Mouse (Mus musculus) cortical plate, adult 2 months (tissue): ENCODE measurements at regions not wholly inside any gene's neighbourhood (a gene's known extent, or its start where the extent isn't known, plus 50 kb on each side); places are given as distances from the start of the nearest gene placed in this dataset.

Source experiments
- CTCF ChIP-seq: fragments of 200-500 bp; IDR thresholded peaks from 2 replicates; pipeline ENCODE4 v1.5.1; 2011; ENCODE audit warnings: mild to moderate bottlenecking, control low read depth, low read length; ENCODE audit not compliant: insufficient read depth; ENCODE audit errors: extremely low read depth
- POLR2A ChIP-seq: fragments of 200-500 bp; IDR thresholded peaks from 2 replicates; pipeline ENCODE4 v1.6.1; 2011; ENCODE audit warnings: mild to moderate bottlenecking, low read length, control low read depth; ENCODE audit not compliant: insufficient read depth; ENCODE audit errors: extremely low read depth

GRCm38 (mm10) chr15:37101419-37101818 is 93.8 kb upstream of the Zfp706 start:
- no peak for TF ChIP-seq POLR2A
- TF ChIP-seq CTCF, result peak; percentile 32
